Mouse (Mus musculus): ENCODE results near the gene Trim14.
A peak's percentile ranks its signal among the peaks of the same experiment; 100 is the strongest.

- TF ChIP-seq CTCF (IDR thresholded peaks at IDR 0.05; ENCODE audit: low read depth) (peak; percentile 90), EP300 (IDR thresholded peaks at IDR 0.05; ENCODE audit: low read depth) (no peak)
Observed at GRCm38 (mm10) chr4:46498976-46499375, 37.0 kb downstream of the Trim14 start.
